In the genomic region with DNA sequence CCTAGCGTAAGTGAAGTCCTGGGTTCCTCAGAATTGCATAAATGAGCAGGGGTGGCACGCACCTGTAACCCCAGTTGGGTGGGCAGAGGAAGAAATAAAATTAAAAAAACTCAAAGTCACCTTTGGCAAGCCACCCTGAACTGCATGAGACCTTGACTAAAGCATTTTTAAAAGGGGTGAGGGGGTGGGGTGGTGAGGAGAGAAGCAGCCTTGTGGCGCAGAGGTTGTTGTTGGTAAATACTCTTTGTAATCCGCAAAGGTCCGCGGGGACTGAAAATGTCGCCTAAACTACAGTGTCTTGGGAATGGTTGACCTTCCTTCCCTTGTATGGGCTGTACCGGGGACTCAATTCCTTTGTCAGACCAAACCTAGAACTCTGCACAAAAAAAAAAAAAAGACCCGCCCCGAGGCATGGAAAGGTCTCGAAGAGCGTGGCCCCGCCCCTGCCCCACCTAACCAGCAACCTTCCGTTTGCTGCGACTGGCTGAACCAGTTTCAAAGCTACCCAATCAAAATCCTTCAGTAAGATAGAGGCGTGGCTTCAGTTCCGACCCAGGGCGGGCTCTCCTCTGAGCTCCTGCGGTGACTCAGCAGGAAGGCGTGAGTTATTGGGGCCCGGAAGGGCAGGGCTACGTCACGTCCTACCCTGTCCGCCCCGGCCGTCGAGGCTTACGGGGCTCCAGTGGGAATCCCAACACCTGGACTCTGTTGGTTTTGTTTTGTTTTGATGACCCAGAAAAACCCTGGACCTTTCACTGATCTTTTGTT, we compare ENCODE assay signal across 8 mouse cellular contexts. TPM values are rescaled to one million over a fixed set of nuclear protein-coding genes. Genes with fewer than 3 reads are reported as not detected.
DNase-seq lines count a peak whose midpoint lies in the region; ATAC-seq and TF ChIP-seq lines count a peak whose summit lies in the region.

No protein-coding gene starts in this region.

- TF ChIP-seq CTCF in cortical plate, adult 2 months (IDR thresholded peaks at IDR 0.05; ENCODE audit: extremely low read depth, insufficient read depth, low read length), result no peak

- peak overlapping the region; percentile 65 for H3K27ac ChIP-seq in cortical plate, adult 2 months (ENCODE audit: insufficient read depth, low read length)

- no peaks in the 10 kb centered on the region for H3K27me3 ChIP-seq in megakaryocyte, embryonic 14.5 days (replicated peaks)

- TF ChIP-seq POLR2A in cortical plate, adult 2 months (IDR thresholded peaks at IDR 0.05; ENCODE audit: extremely low read depth, insufficient read depth, low read length), result peak; percentile 81

- H3K4me3 ChIP-seq in cortical plate, adult 2 months (ENCODE audit: insufficient read depth, low read length), result peak overlapping the region; percentile 28
- peak overlapping the region; percentile 89 for H3K4me3 ChIP-seq in megakaryocyte, embryonic 14.5 days (replicated peaks)

- peak; percentile 83 for ATAC-seq in activated CD4-positive, CD25-positive, alpha-beta regulatory T cell, adult 4 months

- H3K36me3 ChIP-seq in megakaryocyte, embryonic 14.5 days (replicated peaks; ENCODE audit: low read length), result peaks cover 14% of the 10 kb centered on the region

- no peaks in the 10 kb centered on the region for H3K9me3 ChIP-seq in megakaryocyte, embryonic 14.5 days

- peak; percentile 87 to 96 for DNase-seq in gastrocnemius, adult 8-10 months (ENCODE audit: low spot score in 2 of 2)
- peak; percentile 90 for DNase-seq in hindlimb bud, embryonic 11.5 days (ENCODE audit: extremely low spot score, low read depth, low spot score)
- DNase-seq in left cerebral cortex, adult 8-10 months (ENCODE audit: low spot score in 2 of 2), result peak; percentile 73 to 98
- peak; percentile 95 to 97 for DNase-seq in right cerebral cortex, postnatal 10 days (ENCODE audit: low spot score in 2 of 2)
- DNase-seq in urinary bladder, postnatal 25 days (ENCODE audit: low spot score), result peak; percentile 78

- H3K4me1 ChIP-seq in cortical plate, adult 2 months (ENCODE audit: control insufficient read depth, insufficient read depth, low read length), result peaks cover 5% of the 10 kb centered on the region; the same call in 1 of the 2 replicates
- peaks cover 85% of the 10 kb centered on the region for H3K4me1 ChIP-seq in megakaryocyte, embryonic 14.5 days

RNA-seq across cellular contexts. Expression of gene Ssc4d, which starts 16.9 kb away (rescaled TPM):
- 1 to 10 TPM; 1.7 to 2.4 TPM for polyA plus RNA-seq in activated CD4-positive, CD25-positive, alpha-beta regulatory T cell, adult 4 months (2017; shearing (Covaris generic))
- polyA plus RNA-seq in cortical plate, adult 2 months (2012; rRNA removed), result 2.7 and 3.7 TPM in 2 replicates
- total RNA-seq in gastrocnemius, adult 8-10 months (2022), result under 1 TPM in 3 of 4 experiments, not detected in 1; 0.29 to 0.65 (median 0.53) TPM
- total RNA-seq in left cerebral cortex, adult 8-10 months (2022), result 1 to 10 TPM; 1.3 to 2.8 (median 2.0) TPM
- 5.0 and 13.7 TPM in 2 replicates for polyA plus RNA-seq in megakaryocyte, embryonic 14.5 days (2012; ENCODE audit: insufficient read depth, low replicate concordance)

RNA-seq across cellular contexts. Expression of gene Zp3, which starts 22.5 kb away (rescaled TPM):
- polyA plus RNA-seq in activated CD4-positive, CD25-positive, alpha-beta regulatory T cell, adult 4 months (2017; shearing (Covaris generic)), result not detected
- 0.08 TPM in 1 of 2 replicates, not detected in the other for polyA plus RNA-seq in cortical plate, adult 2 months (2012; rRNA removed)
- total RNA-seq in gastrocnemius, adult 8-10 months (2022), result not detected
- total RNA-seq in left cerebral cortex, adult 8-10 months (2022), result not detected
- not detected in 2 replicates for polyA plus RNA-seq in megakaryocyte, embryonic 14.5 days (2012; ENCODE audit: insufficient read depth, low replicate concordance)

RNA-seq across cellular contexts. Expression of gene Ywhag, which starts 23.0 kb away (rescaled TPM):
- polyA plus RNA-seq in activated CD4-positive, CD25-positive, alpha-beta regulatory T cell, adult 4 months (2017; shearing (Covaris generic)), result 10 to 100 TPM; 34.1 to 56.7 TPM
- 516 and 534 TPM in 2 replicates for polyA plus RNA-seq in cortical plate, adult 2 months (2012; rRNA removed)
- total RNA-seq in gastrocnemius, adult 8-10 months (2022), result 100 to 1,000 TPM; 306 to 315 (median 309) TPM
- 1,000 to 10,000 TPM; 1,072 to 1,089 (median 1,074) TPM for total RNA-seq in left cerebral cortex, adult 8-10 months (2022)
- 121 and 148 TPM in 2 replicates for polyA plus RNA-seq in megakaryocyte, embryonic 14.5 days (2012; ENCODE audit: insufficient read depth, low replicate concordance)

RNA-seq across cellular contexts. Expression of gene Dtx2, which starts 37.2 kb away (rescaled TPM):
- polyA plus RNA-seq in activated CD4-positive, CD25-positive, alpha-beta regulatory T cell, adult 4 months (2017; shearing (Covaris generic)), result 10 to 100 TPM; 10.6 to 13.8 TPM
- polyA plus RNA-seq in cortical plate, adult 2 months (2012; rRNA removed), result 8.9 and 9.6 TPM in 2 replicates
- total RNA-seq in gastrocnemius, adult 8-10 months (2022), result 1 to 10 TPM; 6.4 to 7.8 (median 7.1) TPM
- total RNA-seq in left cerebral cortex, adult 8-10 months (2022), result 10 to 100 TPM in 1 of 4 experiments, 1 to 10 TPM in 3; 7.5 to 11.3 (median 9.6) TPM
- 23.7 and 30.1 TPM in 2 replicates for polyA plus RNA-seq in megakaryocyte, embryonic 14.5 days (2012; ENCODE audit: insufficient read depth, low replicate concordance)

Comparison
In these comparisons a context has a peak if more than half of its experiments do, and no peak if none do; other contexts are left out.
1. Peak in every context shown above with its lines: DNase-seq, ATAC-seq, H3K4me3 ChIP-seq and H3K27ac ChIP-seq.